Mouse (Mus musculus) lung, embryonic 14.5 days (tissue): ENCODE results near the gene Gm43638. TPM values are rescaled to one million over a fixed set of nuclear protein-coding genes. Genes with fewer than 3 reads are reported as not detected.
A peak's percentile ranks its signal among the peaks of the same experiment; 100 is the strongest.
"Not testable (repeated sequence)": the region's sequence is repeated elsewhere in the genome, so short reads cannot be mapped to it uniquely, and the experiment has no call there.

ENCODE experiments used
- ATAC-seq: fragments of 200-750 bp; cut with Nextera tagmentation; 2 replicates; pipeline ENCODE4 v1.8.0; 2017; ENCODE audit warnings: mild to moderate bottlenecking, moderate TSS enrichment, moderate library complexity; ENCODE audit not compliant: insufficient read depth
- DNase-seq: peaks from one replicate; pipeline ENCODE4 v3.0.0-alpha.2; 2015
- H3K27ac ChIP-seq: fragments of 300-500 bp; sonication (generic); 2 replicates; pipeline ENCODE4 v1.5.1; 2014; ENCODE audit warnings: low read depth, mild to moderate bottlenecking, moderate library complexity
- H3K27me3 ChIP-seq: fragments of 300-500 bp; sonication (generic); 2 replicates; pipeline ENCODE4 v1.6.1; 2014; ENCODE audit warnings: low read length, control low read depth; ENCODE audit not compliant: insufficient read depth
- H3K36me3 ChIP-seq: fragments of 300-500 bp; sonication (generic); 2 replicates; pipeline ENCODE4 v1.6.1; 2014; ENCODE audit warnings: control low read depth; ENCODE audit not compliant: insufficient read depth
- H3K4me1 ChIP-seq: fragments of 300-500 bp; sonication (generic); 2 replicates; pipeline ENCODE4 v1.6.1; 2014; ENCODE audit warnings: antibody characterized with exemption, control low read depth; ENCODE audit not compliant: insufficient read depth
- H3K4me2 ChIP-seq: fragments of 300-500 bp; sonication (generic); 2 replicates; pipeline ENCODE4 v1.6.1; 2014; ENCODE audit warnings: mild to moderate bottlenecking
- H3K4me3 ChIP-seq: fragments of 300-500 bp; sonication (generic); 2 replicates; pipeline ENCODE4 v1.5.1; 2014; ENCODE audit warnings: low read depth, low read length
- H3K9ac ChIP-seq: fragments of 300-500 bp; sonication (generic); 2 replicates; pipeline ENCODE4 v1.6.1; 2014
- H3K9me3 ChIP-seq: fragments of 300-500 bp; sonication (generic); 2 replicates; pipeline ENCODE4 v1.6.1; 2016; ENCODE audit warnings: low read depth, low read length, control low read depth
- CTCF ChIP-seq: IDR thresholded peaks from 2 replicates; pipeline ENCODE4 v1.5.1; 2016; ENCODE audit warnings: antibody characterized with exemption, low read depth
- WGBS: fragments of 180-500 bp; shearing (Covaris S2); extraction: QIAGEN DNeasy Blood & Tissue Kit; methylation state at CpG from one replicate; pipeline ENCODE4 v1.1.7; 2014; 5-methylcytosine and 5-hydroxymethylcytosine counted together
- polyA plus RNA-seq: library from polyadenylated mRNA; unstranded; fragments of >200 nt; fragmentation: Nextera tagmentation; extraction: Ambion mirVana; gene quantifications from 2 replicates; pipeline ENCODE4 v1.2.1, GENCODE M21; 2014

The Gm43638 gene
- not detected in 2 replicates for polyA plus RNA-seq

DNA sequence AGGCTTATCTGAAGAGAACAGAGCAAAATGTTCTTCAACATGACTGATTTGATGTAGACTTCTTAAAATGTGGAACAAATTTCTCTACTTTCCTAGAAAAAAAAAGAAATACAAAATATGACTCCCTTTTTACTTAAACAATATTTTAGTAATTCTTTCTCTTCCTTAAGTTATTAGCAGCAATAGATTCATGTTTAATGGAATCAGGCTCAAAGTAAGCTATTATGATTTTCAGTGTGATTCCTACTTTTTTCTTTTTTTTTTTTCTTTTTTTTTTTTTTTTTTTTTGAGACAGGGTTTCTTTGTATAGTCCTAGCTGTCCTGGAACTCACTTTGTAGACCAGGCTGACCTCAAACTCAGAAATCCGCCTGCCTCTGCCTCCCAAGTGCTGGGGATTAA, at the start of gene Gm43638:
TSS of gene Gm43638 (minus strand) at position 101 of the 400 bp plus-strand sequence.
- not testable (repeated sequence) for ATAC-seq, H3K27me3 ChIP-seq, H3K36me3 ChIP-seq, H3K4me3 ChIP-seq, H3K27ac ChIP-seq, H3K9ac ChIP-seq, H3K4me2 ChIP-seq, H3K9me3 ChIP-seq, H3K4me1 ChIP-seq, DNase-seq
- WGBS, result 64% methylated on average over 1 of the region's 1 CpGs

DNA sequence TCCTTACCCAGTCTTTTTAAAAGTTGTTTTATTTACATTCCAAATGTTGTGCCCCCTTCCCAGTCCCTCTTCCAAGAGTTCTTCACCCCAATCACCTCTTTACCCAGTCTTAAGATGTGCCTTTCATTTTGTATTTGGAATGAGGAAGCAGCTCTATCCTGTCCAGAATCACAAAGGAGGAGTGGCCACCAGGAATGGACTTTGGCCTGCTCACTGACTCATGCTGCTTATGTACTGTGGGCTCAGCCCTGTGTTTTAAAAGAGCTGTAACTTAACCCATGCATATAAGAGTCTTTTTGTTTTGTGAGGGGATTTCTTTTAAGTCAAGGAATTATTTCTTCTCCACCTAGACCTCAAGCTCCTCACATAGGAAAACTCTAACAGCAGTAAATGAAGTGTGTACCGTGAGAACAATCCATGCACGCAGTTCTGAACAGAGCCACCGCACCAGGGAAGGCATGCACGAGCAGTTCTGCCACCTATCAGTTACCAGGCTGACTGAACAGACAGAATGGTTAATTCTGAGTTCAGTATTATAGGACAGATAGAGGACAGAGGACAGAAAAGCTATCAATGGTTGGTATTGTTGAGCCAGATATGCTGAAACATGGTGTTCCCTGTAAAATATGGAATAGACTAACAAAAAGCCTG, 49.5 kb upstream of the Gm43638 start:
- H3K4me1 ChIP-seq, result no peaks in the 10 kb centered on the region
- no peaks in the 10 kb centered on the region for H3K9me3 ChIP-seq
- H3K27me3 ChIP-seq, result no peaks in the 10 kb centered on the region
- no peak overlapping the region for H3K4me2 ChIP-seq
- no peak for TF ChIP-seq CTCF
- no peak overlapping the region for H3K27ac ChIP-seq
- WGBS, result 79% methylated on average over 4 of the region's 4 CpGs
- ATAC-seq (no peak), DNase-seq (no peak)
- no peak overlapping the region for H3K4me3 ChIP-seq
- no peaks in the 10 kb centered on the region for H3K36me3 ChIP-seq
- no peak overlapping the region for H3K9ac ChIP-seq

DNA sequence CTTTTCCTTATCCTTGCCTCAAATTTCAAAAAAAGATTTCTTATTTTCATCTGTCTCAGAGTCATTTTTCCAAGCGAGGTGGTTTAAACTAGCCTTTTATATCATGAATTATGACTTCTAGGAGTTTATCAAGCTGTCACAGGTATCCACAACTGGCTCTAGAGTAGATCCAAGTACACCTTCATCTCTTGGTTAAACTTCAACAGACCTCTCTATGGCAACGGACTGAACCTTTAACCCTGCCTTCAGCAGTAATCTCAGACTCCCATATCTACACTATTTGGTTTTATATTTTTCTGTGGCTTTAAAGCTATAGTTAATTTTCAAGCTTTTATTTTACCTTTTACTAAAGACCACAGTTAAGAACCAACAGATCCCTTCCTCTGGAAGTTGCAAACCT, 45.7 kb upstream of the Gm43638 start:
- ATAC-seq (no peak), DNase-seq (no peak)
- H3K4me3 ChIP-seq, result no peak overlapping the region
- no peak overlapping the region for H3K9ac ChIP-seq
- no peaks in the 10 kb centered on the region for H3K27me3 ChIP-seq
- H3K4me2 ChIP-seq, result no peak overlapping the region
- H3K27ac ChIP-seq, result no peak overlapping the region
- no peaks in the 10 kb centered on the region for H3K9me3 ChIP-seq
- no peaks in the 10 kb centered on the region for H3K36me3 ChIP-seq
- no peak for TF ChIP-seq CTCF
- 52% methylated on average over 2 of the region's 2 CpGs for WGBS
- no peaks in the 10 kb centered on the region for H3K4me1 ChIP-seq

DNA sequence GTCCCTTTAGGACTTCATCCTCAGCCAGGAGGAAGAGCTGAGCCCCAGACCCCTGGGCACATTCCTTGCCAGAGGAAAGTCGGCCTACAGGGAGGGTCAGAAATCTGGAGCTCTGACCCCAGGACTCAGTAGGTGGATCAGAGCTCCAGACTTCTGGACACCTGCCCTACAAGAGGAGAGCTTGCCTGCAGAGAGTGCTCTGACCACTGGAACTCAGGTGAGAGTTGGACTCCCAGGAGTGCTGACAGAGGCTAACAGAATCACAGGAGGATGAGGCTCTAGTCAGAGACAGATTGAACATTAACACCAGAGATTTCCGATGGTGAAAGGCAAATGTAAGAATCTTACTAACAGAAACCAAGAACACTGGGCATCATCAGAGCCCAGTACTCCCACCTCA, 37.0 kb upstream of the Gm43638 start:
- not testable (repeated sequence) for H3K27ac ChIP-seq, H3K4me2 ChIP-seq, H3K9ac ChIP-seq, H3K36me3 ChIP-seq, H3K9me3 ChIP-seq, H3K4me3 ChIP-seq, H3K4me1 ChIP-seq, H3K27me3 ChIP-seq, ATAC-seq, DNase-seq
- 78% methylated on average over 2 of the region's 2 CpGs for WGBS

DNA sequence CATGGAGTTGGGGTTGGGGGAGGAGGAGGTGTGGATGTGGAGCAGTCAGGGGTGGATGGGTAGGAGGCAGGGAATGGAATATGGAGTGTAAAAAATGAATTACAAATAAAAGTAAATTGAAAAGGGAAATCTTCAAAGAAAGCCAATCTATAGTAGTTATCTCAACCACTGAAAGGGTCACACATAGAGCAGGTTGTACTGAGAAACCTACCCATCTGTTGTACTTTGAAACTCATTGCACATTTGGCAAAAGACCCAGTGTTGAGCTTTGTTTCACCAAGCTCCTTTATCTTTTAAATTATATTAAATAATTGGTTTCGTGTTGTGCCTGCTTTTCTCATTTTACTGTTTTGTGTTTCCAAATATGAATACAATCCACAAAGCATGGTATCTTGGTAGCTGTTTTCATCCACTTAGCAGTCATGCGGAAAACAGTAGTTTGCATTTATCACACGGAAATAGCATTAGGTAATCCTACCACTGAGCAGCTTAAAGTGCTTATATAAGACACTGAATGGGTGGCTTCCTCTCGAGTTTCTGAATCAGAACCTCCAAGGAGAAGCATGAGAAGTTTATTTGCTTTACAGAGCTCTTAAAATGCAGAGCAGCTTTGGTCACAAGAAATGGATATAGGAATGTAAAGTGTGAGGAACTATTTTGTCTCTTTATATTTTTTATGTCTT, 19.3 kb upstream of the Gm43638 start:
- ATAC-seq, result no peak
- H3K4me3 ChIP-seq, result no peak overlapping the region
- WGBS, result 54% methylated on average over 4 of the region's 4 CpGs

DNA sequence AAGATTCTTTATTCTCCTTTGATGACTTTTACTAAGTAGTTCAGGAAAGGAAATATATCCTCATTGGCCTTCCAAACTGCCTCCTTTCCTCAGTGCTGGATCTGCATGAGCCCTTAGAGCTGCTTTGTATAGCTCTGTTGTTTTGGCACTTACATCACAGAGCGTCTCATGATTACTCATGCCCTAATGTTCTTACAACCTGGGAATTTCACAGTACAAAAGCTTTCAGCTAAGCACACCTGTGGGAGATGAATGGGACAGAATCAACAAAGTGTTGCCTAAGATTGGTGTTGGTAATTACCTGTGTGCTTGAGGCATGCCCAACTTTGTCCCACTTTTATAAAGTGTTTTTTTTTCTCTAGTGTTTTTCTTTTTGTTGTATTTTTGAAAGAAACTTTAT, 16.1 kb upstream of the Gm43638 start:
- H3K9me3 ChIP-seq, result no peaks in the 10 kb centered on the region
- DNase-seq (peak; percentile 5), ATAC-seq (no peak)
- TF ChIP-seq CTCF, result no peak
- H3K36me3 ChIP-seq, result no peaks in the 10 kb centered on the region
- 70% methylated on average over 1 of the region's 1 CpGs for WGBS
- no peak overlapping the region for H3K27ac ChIP-seq
- no peak overlapping the region for H3K4me3 ChIP-seq
- H3K4me2 ChIP-seq, result no peak overlapping the region
- no peaks in the 10 kb centered on the region for H3K4me1 ChIP-seq
- H3K27me3 ChIP-seq, result no peaks in the 10 kb centered on the region
- no peak overlapping the region for H3K9ac ChIP-seq

More for the DNA sequence above, 19.3 kb upstream of the Gm43638 start:
- no peaks in the 10 kb centered on the region for H3K9me3 ChIP-seq
- no peak overlapping the region for H3K4me2 ChIP-seq
- TF ChIP-seq CTCF, result no peak
- H3K27ac ChIP-seq, result no peak overlapping the region
- no peaks in the 10 kb centered on the region for H3K27me3 ChIP-seq
- H3K9ac ChIP-seq, result no peak overlapping the region
- H3K36me3 ChIP-seq, result no peaks in the 10 kb centered on the region
- DNase-seq, result no peak
- H3K4me1 ChIP-seq, result no peaks in the 10 kb centered on the region

DNA sequence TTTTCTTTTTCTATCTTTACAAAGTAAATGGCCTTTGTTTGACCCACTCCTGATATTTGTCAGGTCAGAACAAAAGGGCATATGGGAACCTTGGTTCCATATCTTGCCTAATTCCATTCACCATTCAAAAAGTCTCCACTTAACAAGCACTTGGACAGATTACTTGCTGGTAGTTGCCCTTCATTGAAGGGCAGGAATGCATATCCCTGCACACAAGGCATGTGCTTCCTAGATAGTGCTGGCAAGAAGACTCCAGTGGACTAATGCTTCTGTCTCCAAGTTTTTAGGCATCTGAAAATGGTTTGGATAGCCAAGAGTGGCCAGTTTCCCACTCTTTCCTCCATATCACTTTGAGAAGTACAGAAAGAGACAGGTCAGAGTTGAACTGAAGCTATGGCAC, 12.7 kb upstream of the Gm43638 start:
- no peaks in the 10 kb centered on the region for H3K9me3 ChIP-seq
- no peak overlapping the region for H3K4me3 ChIP-seq
- no peak for DNase-seq
- H3K27ac ChIP-seq, result no peak overlapping the region
- H3K9ac ChIP-seq, result no peak overlapping the region
- no peak for TF ChIP-seq CTCF
- H3K27me3 ChIP-seq, result no peaks in the 10 kb centered on the region
- H3K4me1 ChIP-seq, result no peaks in the 10 kb centered on the region
- no peak for ATAC-seq
- no peaks in the 10 kb centered on the region for H3K36me3 ChIP-seq
- no peak overlapping the region for H3K4me2 ChIP-seq
